Mouse (Mus musculus) ES-E14 (cell line): ENCODE results near the gene Ddx43. TPM values are rescaled to one million over a fixed set of nuclear protein-coding genes. Genes with fewer than 3 reads are reported as not detected.
"Not testable (repeated sequence)": the region's sequence is repeated elsewhere in the genome, so short reads cannot be mapped to it uniquely, and the experiment has no call there.

Experiments used
- DNase-seq: peaks from one replicate; pipeline ENCODE4 v3.0.0-alpha.2; 2013; ENCODE audit warnings: low read depth, low spot score
- H3K27ac ChIP-seq: 2 replicates; pipeline ENCODE4 v1.5.1; 2012; ENCODE audit warnings: low read depth, mild to moderate bottlenecking, low read length, moderate library complexity, mixed read lengths; ENCODE audit not compliant: poor library complexity, insufficient read depth, severe bottlenecking
- H3K36me3 ChIP-seq: 2 replicates; pipeline ENCODE4 v1.6.1; 2012; ENCODE audit warnings: mild to moderate bottlenecking, low read length, moderate library complexity, mixed read lengths; ENCODE audit not compliant: control insufficient read depth, poor library complexity, insufficient read depth, severe bottlenecking
- H3K4me1 ChIP-seq, 2 experiments: fragments of 150-350 bp in 1 of 2; sonication (generic) in 1 of 2; 2 replicates each; pipeline ENCODE4 v1.6.1; 2012; ENCODE audit warnings: low read length in 2 of 2, mild to moderate bottlenecking in 1 of 2, mixed read lengths in 1 of 2; ENCODE audit not compliant: control insufficient read depth in 2 of 2, insufficient read depth in 2 of 2, poor library complexity in 1 of 2
- H3K4me3 ChIP-seq, 2 experiments: fragments of 150-350 bp in 1 of 2; sonication (generic) in 1 of 2; 2 replicates each; pipeline ENCODE4 v1.5.1; 2012; ENCODE audit warnings: low read length in 2 of 2, low read depth in 1 of 2, mild to moderate bottlenecking in 1 of 2, mixed read lengths in 1 of 2; ENCODE audit not compliant: insufficient read depth in 1 of 2, poor library complexity in 1 of 2, severe bottlenecking in 1 of 2
- H3K9ac ChIP-seq: 2 replicates; pipeline ENCODE4 v1.6.1; 2012; ENCODE audit warnings: low read depth, mild to moderate bottlenecking, low read length, mixed read lengths; ENCODE audit not compliant: poor library complexity, insufficient read depth, severe bottlenecking
- H3K9me3 ChIP-seq: fragments of 150-350 bp; sonication (generic); 2 replicates; pipeline ENCODE4 v1.6.1; 2012; ENCODE audit warnings: low read depth, mild to moderate bottlenecking, low read length; ENCODE audit not compliant: control insufficient read depth, insufficient read depth
- CHD2 ChIP-seq: IDR thresholded peaks from 2 replicates; pipeline ENCODE4 v1.6.1; 2014; ENCODE audit warnings: mild to moderate bottlenecking, low read depth, low read length, inconsistent platforms
- HCFC1 ChIP-seq: IDR thresholded peaks from 2 replicates; pipeline ENCODE4 v1.6.1; 2012; ENCODE audit warnings: low read length, inconsistent platforms, borderline replicate concordance; ENCODE audit not compliant: insufficient read depth
- MAFK ChIP-seq: IDR thresholded peaks from 2 replicates; pipeline ENCODE4 v1.6.1; 2014; ENCODE audit warnings: mild to moderate bottlenecking, low read depth, low read length, inconsistent platforms; ENCODE audit not compliant: insufficient read depth
- ZC3H11A ChIP-seq: IDR thresholded peaks from 2 replicates; pipeline ENCODE4 v1.6.1; 2012; ENCODE audit warnings: low read depth, mild to moderate bottlenecking, inconsistent platforms, low read length, borderline replicate concordance
- ZNF384 ChIP-seq: IDR thresholded peaks from 2 replicates; pipeline ENCODE4 v1.6.1; 2012; ENCODE audit warnings: low read depth, low read length, inconsistent platforms
- in situ Hi-C, 2 experiments: fragments of 600-800 bp; cut with MboI; formaldehyde crosslinking; loops; one replicate each; pipeline ENCODE4 v1.15.1; 2025; ENCODE audit warnings: low sequenced_read_pairs in 2 of 2, inconsistent platforms in 1 of 2; ENCODE audit not compliant: unreplicated experiment in 2 of 2
- total RNA-seq: library from RNA; depleted of rRNA; stranded (reverse); fragments of 300-350 nt; gene quantifications from 2 replicates; pipeline ENCODE4 v1.2.3, GENCODE M21; 2012

Ddx43 gene
- total RNA-seq, 1 experiment: 5.0 TPM

- peak overlapping the region; percentile 96 for H3K27ac ChIP-seq
- no peak for DNase-seq
- H3K4me3 ChIP-seq: peak overlapping the region; percentile 21 to 54
- TF ChIP-seq ZC3H11A (no peak), CHD2 (no peak), MAFK (no peak), ZNF384 (peak; percentile 85), HCFC1 (no peak)
- peak overlapping the region; percentile 78 for H3K9ac ChIP-seq
- no peaks in the 10 kb centered on the region for H3K9me3 ChIP-seq
- H3K4me1 ChIP-seq: peaks cover 7 to 12% of the 10 kb centered on the region in 2 experiments
- no peaks in the 10 kb centered on the region; the same call in 1 of the 2 replicates for H3K36me3 ChIP-seq
- in situ Hi-C loops: no loop called here
Observed at GRCm38 (mm10) chr9:78365850-78366544, 29.6 kb upstream of the Ddx43 start.

- peak within 1 kb of the TSS; percentile 78 for H3K9ac ChIP-seq
- H3K27ac ChIP-seq: peak within 1 kb of the TSS; percentile 96
Observed at GRCm38 (mm10) chr9:78367959-78368358, 27.6 kb upstream of the Ddx43 start, which contains the start of gene Dppa5a. Dppa5a (minus strand) TSS chr9:78368177.

GRCm38 (mm10) chr9:78368671-78369293, 26.8 kb upstream of the Ddx43 start:
- peak overlapping the region in 1 of 2 experiments; percentile 30; a peak in 2 of 4 replicates for H3K4me3 ChIP-seq
- TF ChIP-seq ZC3H11A (no peak), CHD2 (0 out of 2 replicates have a peak, but pooled peaks have one; percentile 23), MAFK (no peak)
- peaks cover 9 to 18% of the 10 kb centered on the region in 2 experiments for H3K4me1 ChIP-seq
- H3K27ac ChIP-seq: peak overlapping the region; percentile 96
- no peaks in the 10 kb centered on the region; the same call in 1 of the 2 replicates for H3K36me3 ChIP-seq
- DNase-seq: no peak
- H3K9ac ChIP-seq: no peak overlapping the region; the same call in 1 of the 2 replicates
- in situ Hi-C loops: no loop called here
- no peaks in the 10 kb centered on the region for H3K9me3 ChIP-seq

More at GRCm38 (mm10) chr9:78367959-78368358, 27.6 kb upstream of the Ddx43 start, which contains the start of gene Dppa5a:
- Histone ChIP-seq H3K4me1 (peaks cover 6 to 17% of the 10 kb centered on the region in 2 experiments), H3K4me3 (peak within 1 kb of the TSS; percentile 75 to 78)
- H3K36me3 ChIP-seq, H3K9me3 ChIP-seq, in situ Hi-C loops: not testable (repeated sequence)
- peak; percentile 90 for DNase-seq

- H3K9ac ChIP-seq: peak overlapping the region; percentile 51; the same call in 1 of the 2 replicates
- H3K9me3 ChIP-seq: no peaks in the 10 kb centered on the region
- H3K36me3 ChIP-seq: no peaks in the 10 kb centered on the region; the same call in 1 of the 2 replicates
- TF ChIP-seq ZNF384 (no peak), MAFK (no peak), ZC3H11A (no peak), HCFC1 (no peak), CHD2 (no peak)
- peaks cover 11 to 18% of the 10 kb centered on the region in 2 experiments for H3K4me1 ChIP-seq
- peak; percentile 53 for DNase-seq
- H3K27ac ChIP-seq: peak overlapping the region; percentile 96
- in situ Hi-C loops: no loop called here
- H3K4me3 ChIP-seq: peak overlapping the region in 1 of 2 experiments; percentile 5; a peak in 2 of 4 replicates
Observed at GRCm38 (mm10) chr9:78369349-78369748, 26.2 kb upstream of the Ddx43 start.
